Mouse (Mus musculus) E14TG2a.4 (cell line): Measurements from ENCODE around the gene Lemd1.

Source experiments
- CTCF ChIP-seq: conservative IDR thresholded peaks from 2 replicates; pipeline ENCODE4 v1.5.1; 2014; ENCODE audit warnings: low read length
- NANOG ChIP-seq: IDR thresholded peaks from 2 replicates; pipeline ENCODE4 v1.6.1; 2014; ENCODE audit warnings: borderline replicate concordance, low read length, mixed read lengths
- POU5F1 ChIP-seq: IDR thresholded peaks from 2 replicates; pipeline ENCODE4 v1.6.1; 2014; ENCODE audit warnings: low read length, borderline replicate concordance

- no peak for TF ChIP-seq CTCF
- TF ChIP-seq NANOG, result no peak
- TF ChIP-seq POU5F1, result no peak
Measured at GRCm38 (mm10) chr1:132286735-132287134, 95.5 kb downstream of the Lemd1 start.
